Mouse (Mus musculus) kidney, adult 2 months (tissue): Measurements from ENCODE around the gene Nectin4. TPM values are rescaled to one million over a fixed set of nuclear protein-coding genes. Genes with fewer than 3 reads are reported as not detected.

Experiments used
- DNase-seq: peaks from one replicate; pipeline ENCODE4 v3.0.0; 2021
- H3K27ac ChIP-seq: fragments of 200-500 bp; 2 replicates; pipeline ENCODE4 v1.5.1; 2012; ENCODE audit warnings: low read depth, low read length, control low read depth, inconsistent platforms; ENCODE audit not compliant: insufficient read depth
- H3K27me3 ChIP-seq: fragments of 200-500 bp; replicated peaks from 2 replicates; pipeline ENCODE4 v1.6.1; 2012; ENCODE audit warnings: mild to moderate bottlenecking, moderate library complexity, low read length, inconsistent platforms; ENCODE audit not compliant: control insufficient read depth, insufficient read depth
- H3K36me3 ChIP-seq: fragments of 200-500 bp; 2 replicates; pipeline ENCODE4 v1.6.1; 2012; ENCODE audit warnings: mild to moderate bottlenecking, moderate library complexity, low read length, inconsistent platforms; ENCODE audit not compliant: control insufficient read depth, insufficient read depth
- H3K4me1 ChIP-seq: fragments of 200-500 bp; 2 replicates; pipeline ENCODE4 v1.6.1; 2011; ENCODE audit warnings: low read length; ENCODE audit not compliant: control insufficient read depth, insufficient read depth
- H3K4me3 ChIP-seq: fragments of 200-500 bp; 2 replicates; pipeline ENCODE4 v1.5.1; 2011; ENCODE audit warnings: mild to moderate bottlenecking, low read depth, low read length, control low read depth; ENCODE audit not compliant: insufficient read depth
- CTCF ChIP-seq: fragments of 200-500 bp; conservative IDR thresholded peaks from 2 replicates; pipeline ENCODE4 v1.5.1; 2011; ENCODE audit warnings: low read depth, mild to moderate bottlenecking, control low read depth, low read length, moderate library complexity, mixed read lengths; ENCODE audit not compliant: insufficient read depth, insufficient read length
- POLR2A ChIP-seq: fragments of 200-500 bp; IDR thresholded peaks from one replicate; pipeline ENCODE4 v1.6.1; 2011; ENCODE audit warnings: low read depth, low read length, control low read depth
- WGBS: fragments of 180-500 bp; shearing (Covaris S2); methylation state at CpG from one replicate; pipeline ENCODE4 v1.1.7; 2018; 5-methylcytosine and 5-hydroxymethylcytosine counted together
- polyA plus RNA-seq: library from polyadenylated mRNA; depleted of rRNA; stranded (reverse); fragments of >200 nt; gene quantifications from 2 replicates; pipeline ENCODE4 v1.2.3, GENCODE M21; 2012

Gene Nectin4
- polyA plus RNA-seq, 1 experiment = 2.3 TPM

GRCm38 (mm10) chr1:171412001-171412441 is 42.1 kb downstream of the Nectin4 start:
- WGBS = 1% methylated on average over 20 of the region's 20 CpGs
- Histone ChIP-seq H3K27me3 (no peaks in the 10 kb centered on the region), H3K4me1 (no peaks in the 10 kb centered on the region), H3K4me3 (peak overlapping the region; percentile 97), H3K27ac (peak overlapping the region; percentile 91), H3K36me3 (no peaks in the 10 kb centered on the region; the same call in 1 of the 2 replicates)
- TF ChIP-seq POLR2A (no peak), CTCF (no peak)
- peak; percentile 44 for DNase-seq

- peak; percentile 39 for DNase-seq
- TF ChIP-seq POLR2A (no peak), CTCF (no peak)
Measured at GRCm38 (mm10) chr1:171412446-171412845, 42.5 kb downstream of the Nectin4 start.

GRCm38 (mm10) chr1:171413608-171414007 is 43.7 kb downstream of the Nectin4 start:
- no peaks in the 10 kb centered on the region; the same call in 1 of the 2 replicates for H3K36me3 ChIP-seq
- whole genome bisulfite sequencing = 88% methylated on average over 8 of the region's 8 CpGs
- H3K4me1 ChIP-seq = peaks cover 4% of the 10 kb centered on the region; the same call in 1 of the 2 replicates

More at GRCm38 (mm10) chr1:171412446-171412845, 42.5 kb downstream of the Nectin4 start:
- Histone ChIP-seq H3K27ac (peak overlapping the region; percentile 91; the same call in 1 of the 2 replicates), H3K4me3 (peak overlapping the region; percentile 28), H3K36me3 (no peaks in the 10 kb centered on the region; the same call in 1 of the 2 replicates), H3K27me3 (no peaks in the 10 kb centered on the region), H3K4me1 (no peaks in the 10 kb centered on the region)
- WGBS = 32% methylated on average over 3 of the region's 3 CpGs

DNA sequence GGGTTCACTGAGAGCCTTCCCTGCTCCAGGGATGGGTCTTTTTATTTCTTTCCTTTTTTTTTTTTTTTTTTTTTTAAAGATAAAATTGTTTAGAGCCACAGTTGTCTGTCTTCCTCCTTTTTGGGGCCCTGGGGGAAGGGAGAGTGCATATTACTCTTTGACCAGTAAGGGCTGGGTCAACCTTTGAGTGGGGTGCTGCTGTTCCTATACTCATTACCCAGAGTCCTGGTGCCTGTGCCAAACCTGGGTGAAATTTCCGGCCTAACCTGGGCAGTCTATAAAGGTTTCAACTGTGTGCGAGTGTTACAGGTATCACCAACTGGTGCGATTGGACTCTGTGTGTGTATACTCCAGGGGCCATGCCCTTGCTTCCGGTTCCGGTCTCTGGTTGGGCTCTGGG is 48.8 kb downstream of the Nectin4 start, which contains the start of gene Tstd1:
Gene Tstd1 (plus strand): TSS at position 213 of the 400 bp plus-strand sequence.
- Histone ChIP-seq H3K36me3 (no peaks in the 10 kb centered on the region; the same call in 1 of the 2 replicates), H3K4me1 (peaks cover 8% of the 10 kb centered on the region; the same call in 1 of the 2 replicates), H3K27ac (peak within 1 kb of the TSS; percentile 11), H3K27me3 (no peaks in the 10 kb centered on the region), H3K4me3 (peak within 1 kb of the TSS; percentile 10; the same call in 1 of the 2 replicates)
- DNase-seq = peak; percentile 92
- WGBS = 55% methylated on average over 5 of the region's 5 CpGs
- no peak for TF ChIP-seq POLR2A
- TF ChIP-seq CTCF = no peak

More at GRCm38 (mm10) chr1:171413608-171414007, 43.7 kb downstream of the Nectin4 start:
- Histone ChIP-seq H3K27ac (no peak overlapping the region), H3K4me3 (no peak overlapping the region), H3K27me3 (no peaks in the 10 kb centered on the region)
- no peak for TF ChIP-seq POLR2A
- no peak for DNase-seq

GRCm38 (mm10) chr1:171419291-171419882 is 49.5 kb downstream of the Nectin4 start:
- no peaks in the 10 kb centered on the region; the same call in 1 of the 2 replicates for H3K36me3 ChIP-seq
- 73% methylated on average over 12 of the region's 12 CpGs for WGBS

GRCm38 (mm10) chr1:171419905-171420304 is 50.0 kb downstream of the Nectin4 start:
- Histone ChIP-seq H3K36me3 (no peaks in the 10 kb centered on the region; the same call in 1 of the 2 replicates), H3K4me3 (no peak overlapping the region), H3K27me3 (no peaks in the 10 kb centered on the region), H3K4me1 (peaks cover 9% of the 10 kb centered on the region; the same call in 1 of the 2 replicates), H3K27ac (no peak overlapping the region)
- no peak for DNase-seq
- TF ChIP-seq CTCF (no peak), POLR2A (no peak)
- 91% methylated on average over 5 of the region's 5 CpGs for WGBS

More at GRCm38 (mm10) chr1:171419291-171419882, 49.5 kb downstream of the Nectin4 start:
- Histone ChIP-seq H3K4me3 (no peak overlapping the region; the same call in 1 of the 2 replicates), H3K4me1 (peaks cover 8% of the 10 kb centered on the region; the same call in 1 of the 2 replicates), H3K27me3 (no peaks in the 10 kb centered on the region), H3K27ac (no peak overlapping the region)
- no peak for DNase-seq
- no peak for TF ChIP-seq POLR2A
- no peak for TF ChIP-seq CTCF

GRCm38 (mm10) chr1:171422504-171423095 is 52.7 kb downstream of the Nectin4 start:
- WGBS = 83% methylated on average over 8 of the region's 8 CpGs
- DNase-seq = no peak

More at GRCm38 (mm10) chr1:171422504-171423095, 52.7 kb downstream of the Nectin4 start:
- Histone ChIP-seq H3K4me3 (no peak overlapping the region), H3K4me1 (peaks cover 12% of the 10 kb centered on the region; the same call in 1 of the 2 replicates), H3K27me3 (no peaks in the 10 kb centered on the region), H3K27ac (no peak overlapping the region), H3K36me3 (no peaks in the 10 kb centered on the region)
- no peak for TF ChIP-seq CTCF
- no peak for TF ChIP-seq POLR2A
